In genomic region chr19:36419885-36420284, GRCm38 (mm10) we compare ENCODE assay signal across 21 mouse cellular contexts.
"Had no signal": no experiment of that assay in that cellular context is flagged by ENCODE, and none has a peak within 500 bp of the region (broad histone marks: within the 10 kb centered on the region; RNA-seq: fewer than 3 reads in every experiment).

No protein-coding gene starts in this region.

- DNase-seq: liver, embryonic 13.5 days; liver, postnatal 0 days; lung, adult 2 months; lung, postnatal 14 days; lung, postnatal 36 days; retina, postnatal 1 day; right cerebral cortex, adult 18-20 months; right cerebral cortex, postnatal 25 days; right cerebral cortex, postnatal 4 days; spleen, adult 18-20 months; thymus, adult 18-20 months; thymus, postnatal 14 days; thymus, postnatal 36 days had no signal

- H3K4me3 ChIP-seq: liver, embryonic 13.5 days; liver, embryonic 15.5 days; lung, embryonic 15.5 days; megakaryocyte, embryonic 14.5 days; myocyte; neural tube, embryonic 13.5 days; neural tube, embryonic 15.5 days had no signal

- H3K27ac ChIP-seq: liver, embryonic 13.5 days; liver, embryonic 15.5 days; lung, embryonic 15.5 days; macrophage; neural tube, embryonic 13.5 days; neural tube, embryonic 15.5 days had no signal

- H3K36me3 ChIP-seq: lung, embryonic 15.5 days; neural tube, embryonic 13.5 days; neural tube, embryonic 15.5 days had no signal

- H3K9me3 ChIP-seq: liver, embryonic 13.5 days; liver, embryonic 15.5 days; lung, embryonic 15.5 days; megakaryocyte, embryonic 14.5 days; neural tube, embryonic 13.5 days; neural tube, embryonic 15.5 days had no signal

- H3K4me2 ChIP-seq: liver, embryonic 13.5 days; liver, embryonic 15.5 days; lung, embryonic 15.5 days; neural tube, embryonic 13.5 days; neural tube, embryonic 15.5 days had no signal

- ATAC-seq: liver, postnatal 0 days; lung, postnatal 0 days had no signal

- H3K4me1 ChIP-seq: liver, embryonic 13.5 days; liver, embryonic 15.5 days; lung, embryonic 15.5 days; megakaryocyte, embryonic 14.5 days; neural tube, embryonic 13.5 days; neural tube, embryonic 15.5 days had no signal

- H3K27me3 ChIP-seq: liver, embryonic 13.5 days; liver, embryonic 15.5 days; lung, embryonic 15.5 days; megakaryocyte, embryonic 14.5 days; neural tube, embryonic 13.5 days; neural tube, embryonic 15.5 days had no signal

- H3K9ac ChIP-seq: liver, embryonic 13.5 days; liver, embryonic 15.5 days; liver, postnatal 0 days; lung, embryonic 15.5 days; neural tube, embryonic 13.5 days; neural tube, embryonic 15.5 days had no signal
